Mouse (Mus musculus): ENCODE measurements around the gene Golph3. TPM values are rescaled to one million over a fixed set of nuclear protein-coding genes. Genes with fewer than 3 reads are reported as not detected.

Golph3 gene
- total and polyA plus RNA-seq, 2 experiments from 2014 or later, result 55.8 to 116 TPM

DNA sequence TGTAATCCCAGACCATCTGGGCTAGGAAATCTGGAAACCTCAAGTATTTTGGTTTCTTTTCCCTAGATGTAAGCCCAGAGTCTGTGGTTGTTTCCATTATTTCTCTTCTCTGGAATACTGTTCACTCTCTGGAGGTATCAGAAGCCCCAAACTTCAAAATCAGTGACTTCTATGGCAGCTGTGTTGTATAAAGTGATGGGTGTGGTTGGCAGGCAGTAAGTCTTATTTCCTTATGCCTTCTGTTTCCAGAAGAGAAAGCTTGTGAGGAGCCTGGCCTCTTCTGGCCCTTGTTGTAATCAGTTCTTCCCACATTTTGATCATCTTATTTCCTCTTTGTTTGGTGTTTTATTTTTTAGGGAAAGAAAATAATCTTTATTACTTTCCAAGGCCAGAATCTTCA lies 9.6 kb downstream of the Golph3 start:
- DNase-seq (ENCODE audit: low spot score) (no peak), ATAC-seq (ENCODE audit: low FRiP score) (no peak)
- Histone ChIP-seq H3K9me3 (ENCODE audit: low read length) (no peaks in the 10 kb centered on the region), H3K9ac (replicated peaks; ENCODE audit: low read length, poor library complexity, severe bottlenecking) (no peak overlapping the region), H3K36me3 (ENCODE audit: insufficient read depth, low read length) (no peaks in the 10 kb centered on the region), H3K27ac (ENCODE audit: low read depth, low read length) (no peak overlapping the region), H3K27me3 (ENCODE audit: insufficient read depth, low read length) (no peaks in the 10 kb centered on the region), H3K4me2 (ENCODE audit: low read depth, low read length, poor library complexity, severe bottlenecking) (no peak overlapping the region), H3K4me1 (ENCODE audit: insufficient read depth, low read length) (peaks cover 4% of the 10 kb centered on the region; the same call in 1 of the 2 replicates), H3K4me3 (ENCODE audit: low read depth, low read length) (no peak overlapping the region)
- TF ChIP-seq CTCF (IDR thresholded peaks at IDR 0.05), result no peak

- 90% methylated on average over 1 of the region's 1 CpGs for WGBS
- no peak for ATAC-seq (ENCODE audit: low FRiP score)
- Histone ChIP-seq H3K4me1 (ENCODE audit: insufficient read depth, low read length) (peaks cover 4% of the 10 kb centered on the region; the same call in 1 of the 2 replicates), H3K27me3 (ENCODE audit: insufficient read depth, low read length) (no peaks in the 10 kb centered on the region), H3K9ac (replicated peaks; ENCODE audit: low read length, poor library complexity, severe bottlenecking) (no peak overlapping the region), H3K4me3 (ENCODE audit: low read depth, low read length) (no peak overlapping the region), H3K4me2 (ENCODE audit: low read depth, low read length, poor library complexity, severe bottlenecking) (no peak overlapping the region), H3K9me3 (ENCODE audit: low read length) (no peaks in the 10 kb centered on the region), H3K27ac (ENCODE audit: low read depth, low read length) (no peak overlapping the region), H3K36me3 (ENCODE audit: insufficient read depth, low read length) (no peaks in the 10 kb centered on the region)
- DNase-seq (ENCODE audit: low spot score), result no peak
- TF ChIP-seq CTCF (IDR thresholded peaks at IDR 0.05), result no peak
Measured at GRCm38 (mm10) chr15:12331300-12331699, 10.1 kb downstream of the Golph3 start.

- TF ChIP-seq CTCF (IDR thresholded peaks at IDR 0.05), result no peak
- H3K36me3 ChIP-seq (ENCODE audit: insufficient read depth, low read length), result no peaks in the 10 kb centered on the region
Measured at GRCm38 (mm10) chr15:12334381-12334780, 13.1 kb downstream of the Golph3 start.

GRCm38 (mm10) chr15:12337030-12337778 lies 16.0 kb downstream of the Golph3 start:
- H3K27ac ChIP-seq (ENCODE audit: low read depth, low read length), result no peak overlapping the region
- no peaks in the 10 kb centered on the region for H3K36me3 ChIP-seq (ENCODE audit: insufficient read depth, low read length)
- no peaks in the 10 kb centered on the region for H3K9me3 ChIP-seq (ENCODE audit: low read length)
- WGBS, result 92% methylated on average over 4 of the region's 4 CpGs
- no peak for ATAC-seq (ENCODE audit: low FRiP score)
- H3K9ac ChIP-seq (replicated peaks; ENCODE audit: low read length, poor library complexity, severe bottlenecking), result no peak overlapping the region
- no peak for TF ChIP-seq CTCF (IDR thresholded peaks at IDR 0.05)
- DNase-seq (ENCODE audit: low spot score), result no peak
- H3K27me3 ChIP-seq (ENCODE audit: insufficient read depth, low read length), result no peaks in the 10 kb centered on the region
- H3K4me3 ChIP-seq (ENCODE audit: low read depth, low read length), result no peak overlapping the region
- no peaks in the 10 kb centered on the region for H3K4me1 ChIP-seq (ENCODE audit: insufficient read depth, low read length)
- no peak overlapping the region for H3K4me2 ChIP-seq (ENCODE audit: low read depth, low read length, poor library complexity, severe bottlenecking)

More at GRCm38 (mm10) chr15:12334381-12334780, 13.1 kb downstream of the Golph3 start:
- Histone ChIP-seq H3K4me3 (ENCODE audit: low read depth, low read length) (no peak overlapping the region), H3K9ac (replicated peaks; ENCODE audit: low read length, poor library complexity, severe bottlenecking) (no peak overlapping the region), H3K4me1 (ENCODE audit: insufficient read depth, low read length) (peaks cover 4% of the 10 kb centered on the region; the same call in 1 of the 2 replicates), H3K4me2 (ENCODE audit: low read depth, low read length, poor library complexity, severe bottlenecking) (no peak overlapping the region), H3K27me3 (ENCODE audit: insufficient read depth, low read length) (no peaks in the 10 kb centered on the region), H3K9me3 (ENCODE audit: low read length) (no peaks in the 10 kb centered on the region), H3K27ac (ENCODE audit: low read depth, low read length) (no peak overlapping the region)
- WGBS, result 75% methylated on average over 4 of the region's 4 CpGs
- ATAC-seq (ENCODE audit: low FRiP score) (no peak), DNase-seq (ENCODE audit: low spot score) (no peak)

GRCm38 (mm10) chr15:12337779-12338137 lies 16.5 kb downstream of the Golph3 start:
- H3K27me3 ChIP-seq (ENCODE audit: insufficient read depth, low read length), result no peaks in the 10 kb centered on the region
- no peak for ATAC-seq (ENCODE audit: low FRiP score)
- no peak overlapping the region for H3K4me2 ChIP-seq (ENCODE audit: low read depth, low read length, poor library complexity, severe bottlenecking)
- TF ChIP-seq CTCF (IDR thresholded peaks at IDR 0.05), result no peak
- H3K9ac ChIP-seq (replicated peaks; ENCODE audit: low read length, poor library complexity, severe bottlenecking), result no peak overlapping the region
- H3K4me1 ChIP-seq (ENCODE audit: insufficient read depth, low read length), result no peaks in the 10 kb centered on the region
- no peak overlapping the region for H3K4me3 ChIP-seq (ENCODE audit: low read depth, low read length)
- 76% methylated on average over 3 of the region's 3 CpGs for WGBS
- DNase-seq (ENCODE audit: low spot score), result no peak
- no peaks in the 10 kb centered on the region for H3K9me3 ChIP-seq (ENCODE audit: low read length)
- no peaks in the 10 kb centered on the region for H3K36me3 ChIP-seq (ENCODE audit: insufficient read depth, low read length)
- no peak overlapping the region for H3K27ac ChIP-seq (ENCODE audit: low read depth, low read length)

- peaks cover 3% of the 10 kb centered on the region; the same call in 1 of the 2 replicates for H3K36me3 ChIP-seq (ENCODE audit: insufficient read depth, low read length)
- DNase-seq (ENCODE audit: low spot score) (no peak), ATAC-seq (ENCODE audit: low FRiP score) (no peak)
- no peak overlapping the region for H3K9ac ChIP-seq (replicated peaks; ENCODE audit: low read length, poor library complexity, severe bottlenecking)
- H3K4me2 ChIP-seq (ENCODE audit: low read depth, low read length, poor library complexity, severe bottlenecking), result no peak overlapping the region
- H3K4me1 ChIP-seq (ENCODE audit: insufficient read depth, low read length), result no peaks in the 10 kb centered on the region
- 33% methylated on average over 5 of the region's 5 CpGs for WGBS
- no peak overlapping the region for H3K4me3 ChIP-seq (ENCODE audit: low read depth, low read length)
- no peak overlapping the region for H3K27ac ChIP-seq (ENCODE audit: low read depth, low read length)
- TF ChIP-seq CTCF (IDR thresholded peaks at IDR 0.05), result no peak
- no peaks in the 10 kb centered on the region for H3K9me3 ChIP-seq (ENCODE audit: low read length)
- no peaks in the 10 kb centered on the region for H3K27me3 ChIP-seq (ENCODE audit: insufficient read depth, low read length)
Measured at GRCm38 (mm10) chr15:12340536-12341400, 19.5 kb downstream of the Golph3 start.
